Mouse (Mus musculus): ENCODE measurements around the gene Zfp524. TPM values are rescaled to one million over a fixed set of nuclear protein-coding genes. Genes with fewer than 3 reads are reported as not detected.
"Not testable (repeated sequence)": the region's sequence is repeated elsewhere in the genome, so short reads cannot be mapped to it uniquely, and the experiment has no call there.

The Zfp524 gene
- total RNA-seq, 2 experiments from 2014 or later: 6.5 to 8.1 TPM

GRCm38 (mm10) chr7:5016057-5016456, 1.8 kb downstream of the Zfp524 start:
- DNase-seq: no peak

- DNase-seq: no peak
Observed at GRCm38 (mm10) chr7:5016920-5017319, 2.7 kb downstream of the Zfp524 start.

- DNase-seq: no peak
Observed at GRCm38 (mm10) chr7:5017352-5017751, 3.1 kb downstream of the Zfp524 start.

GRCm38 (mm10) chr7:5017931-5018330, 3.7 kb downstream of the Zfp524 start:
- no peak for DNase-seq

GRCm38 (mm10) chr7:5019576-5019975, 5.4 kb downstream of the Zfp524 start:
- DNase-seq: not testable (repeated sequence)

- DNase-seq: peak; percentile 99
Observed at GRCm38 (mm10) chr7:5020000-5020681, 5.9 kb downstream of the Zfp524 start, which contains the start of the genes Zfp865 and Ccdc106. Gene Zfp865, plus strand, starts transcription at chr7:5020376. Gene Ccdc106, plus strand, starts transcription at chr7:5020553.

DNA sequence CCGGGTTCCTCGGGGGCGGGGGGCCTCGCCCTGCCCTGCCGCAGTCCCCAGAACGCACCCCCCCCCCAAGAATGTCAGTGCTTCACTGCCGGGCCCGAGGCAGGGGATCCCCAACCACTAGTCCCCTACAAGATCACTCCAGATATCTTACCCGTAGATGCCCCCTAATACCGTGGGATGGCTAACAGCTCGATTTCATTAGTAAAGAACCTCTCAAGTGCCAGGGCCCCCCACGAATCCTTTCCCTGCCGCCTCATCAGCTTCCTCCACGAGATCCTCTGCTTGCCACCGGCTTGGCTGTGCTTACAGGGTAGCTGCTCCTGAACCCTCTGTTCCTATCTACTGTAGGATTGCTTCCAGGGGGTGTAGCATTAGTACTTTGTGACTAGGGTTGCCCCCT, 6.5 kb downstream of the Zfp524 start:
- DNase-seq: no peak

DNA sequence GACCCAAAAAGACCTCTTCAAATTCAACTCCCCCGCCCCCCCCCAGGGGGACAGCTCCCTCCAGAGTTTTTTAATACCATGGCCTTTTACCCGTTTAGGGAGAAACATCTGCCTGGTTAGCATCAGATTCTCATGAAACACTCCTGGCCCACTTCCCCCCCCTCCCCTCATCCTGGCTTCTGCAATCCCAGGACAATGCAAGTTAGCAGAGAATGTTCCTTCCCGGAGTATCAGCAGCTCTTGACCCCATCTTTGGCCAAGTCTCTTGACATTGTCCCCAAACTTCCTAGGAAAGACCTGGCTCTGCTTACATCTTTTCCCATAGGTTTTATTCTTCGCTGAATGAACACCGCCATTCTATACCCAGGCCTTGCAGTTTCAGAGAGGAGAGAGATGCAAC, 7.0 kb downstream of the Zfp524 start:
- DNase-seq: no peak

- DNase-seq: no peak
Observed at GRCm38 (mm10) chr7:5029543-5029942, 15.3 kb downstream of the Zfp524 start.

GRCm38 (mm10) chr7:5029946-5030345, 15.7 kb downstream of the Zfp524 start:
- no peak for DNase-seq

DNA sequence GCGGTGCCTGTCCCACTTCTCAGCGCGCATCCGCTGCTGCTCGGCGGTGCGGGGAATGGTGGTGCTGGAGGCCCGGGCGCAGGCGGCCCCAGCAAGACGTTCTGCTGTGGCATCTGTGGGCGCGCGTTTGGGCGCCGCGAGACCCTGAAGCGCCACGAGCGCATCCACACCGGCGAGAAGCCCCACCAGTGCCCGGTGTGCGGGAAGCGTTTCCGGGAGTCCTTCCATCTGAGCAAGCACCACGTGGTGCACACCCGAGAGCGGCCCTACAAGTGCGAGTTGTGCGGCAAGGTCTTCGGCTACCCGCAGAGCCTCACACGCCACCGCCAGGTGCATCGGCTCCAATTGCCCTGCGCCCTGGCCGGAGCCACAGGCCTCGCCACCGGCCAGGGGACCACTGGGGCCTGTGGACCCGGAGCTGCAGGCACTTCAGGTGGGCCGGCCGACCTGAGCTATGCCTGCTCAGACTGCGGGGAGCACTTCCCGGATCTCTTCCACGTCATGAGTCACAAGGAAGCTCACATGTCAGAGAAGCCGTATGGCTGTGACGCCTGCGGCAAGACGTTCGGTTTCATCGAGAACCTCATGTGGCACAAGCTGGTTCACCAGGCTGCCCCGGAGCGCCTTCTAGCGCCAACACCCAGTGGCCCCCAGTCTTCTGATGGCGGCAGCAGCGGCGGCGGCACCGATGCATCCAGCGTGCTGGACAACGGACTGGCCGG, 16.5 kb downstream of the Zfp524 start:
- no peak for DNase-seq

DNA sequence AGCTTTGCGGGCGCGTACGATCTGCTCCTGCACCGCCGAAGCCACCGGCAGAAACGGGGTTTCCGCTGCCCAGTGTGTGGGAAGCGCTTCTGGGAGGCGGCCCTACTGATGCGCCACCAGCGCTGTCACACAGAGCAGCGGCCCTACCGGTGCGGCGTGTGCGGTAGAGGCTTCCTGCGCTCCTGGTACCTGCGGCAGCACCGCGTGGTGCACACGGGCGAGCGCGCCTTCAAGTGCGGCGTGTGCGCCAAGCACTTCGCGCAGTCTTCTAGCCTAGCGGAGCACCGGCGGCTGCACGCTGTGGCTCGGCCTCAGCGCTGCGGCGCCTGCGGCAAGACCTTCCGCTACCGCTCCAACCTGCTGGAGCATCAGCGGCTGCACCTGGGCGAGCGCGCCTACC, 17.3 kb downstream of the Zfp524 start:
- no peak for DNase-seq

GRCm38 (mm10) chr7:5033818-5034217, 19.6 kb downstream of the Zfp524 start, which contains the start of gene 4632433K11Rik:
Gene 4632433K11Rik, plus strand, starts transcription at chr7:5034118.
- DNase-seq: no peak

- no peak for DNase-seq
Observed at GRCm38 (mm10) chr7:5035628-5036027, 21.4 kb downstream of the Zfp524 start.

DNA sequence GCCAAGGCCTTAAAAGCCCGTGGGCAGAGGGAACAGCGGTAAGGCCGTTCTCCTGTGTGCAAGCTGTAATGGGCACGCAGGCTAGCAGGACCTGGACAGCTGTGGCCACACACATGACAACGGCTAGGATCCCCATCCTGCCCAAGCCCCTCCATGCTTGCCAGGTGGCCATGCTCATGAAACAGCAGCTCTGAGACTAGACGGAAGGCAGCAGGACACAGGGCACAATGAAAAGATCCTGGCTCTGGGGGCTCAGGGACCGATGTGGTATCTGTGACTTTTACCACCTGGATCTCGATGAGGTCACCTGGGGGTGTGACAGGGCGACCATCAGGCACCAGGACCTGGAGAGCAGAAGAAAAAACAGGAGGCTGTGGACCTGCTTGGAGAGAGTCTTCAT, 21.9 kb downstream of the Zfp524 start:
- no peak for DNase-seq

DNA sequence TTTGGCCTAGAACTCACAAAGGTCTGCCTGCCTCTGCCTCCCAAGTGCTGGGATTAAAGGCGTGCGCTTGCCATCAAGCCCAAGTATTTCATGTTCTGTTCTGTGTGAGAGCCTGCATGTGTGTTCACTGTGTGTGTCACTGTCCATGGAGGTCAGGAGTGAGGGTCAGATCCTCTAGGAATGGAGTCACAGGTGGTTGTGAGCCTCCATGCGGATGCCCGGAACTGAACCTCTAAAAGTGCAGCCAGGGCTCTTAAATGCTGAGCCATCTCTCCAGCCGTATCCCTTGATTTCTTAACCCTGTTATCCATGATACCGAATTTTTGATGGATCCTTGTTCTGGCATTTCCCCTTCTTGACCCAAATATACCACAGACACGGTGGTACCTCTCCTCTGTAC, 22.8 kb downstream of the Zfp524 start:
- no peak for DNase-seq

DNA sequence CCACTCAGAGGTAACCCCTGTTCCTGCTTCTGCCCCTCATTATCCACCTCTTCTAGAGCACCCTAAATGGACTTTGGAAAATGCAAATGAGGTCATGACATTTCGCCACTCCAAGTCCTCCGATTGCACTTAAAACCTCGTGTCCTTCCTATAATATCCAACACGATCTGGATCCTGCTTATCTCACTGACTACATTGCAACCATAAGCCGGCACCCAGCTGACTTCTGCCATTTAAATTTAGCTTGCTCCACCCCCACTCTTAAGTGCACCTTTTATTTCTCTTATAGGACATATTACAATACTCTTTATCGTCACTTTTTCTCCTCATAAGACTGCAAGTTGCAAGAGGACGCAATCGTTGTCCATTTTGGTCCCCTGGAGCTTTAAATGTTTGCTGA, 23.3 kb downstream of the Zfp524 start:
- DNase-seq: no peak

DNA sequence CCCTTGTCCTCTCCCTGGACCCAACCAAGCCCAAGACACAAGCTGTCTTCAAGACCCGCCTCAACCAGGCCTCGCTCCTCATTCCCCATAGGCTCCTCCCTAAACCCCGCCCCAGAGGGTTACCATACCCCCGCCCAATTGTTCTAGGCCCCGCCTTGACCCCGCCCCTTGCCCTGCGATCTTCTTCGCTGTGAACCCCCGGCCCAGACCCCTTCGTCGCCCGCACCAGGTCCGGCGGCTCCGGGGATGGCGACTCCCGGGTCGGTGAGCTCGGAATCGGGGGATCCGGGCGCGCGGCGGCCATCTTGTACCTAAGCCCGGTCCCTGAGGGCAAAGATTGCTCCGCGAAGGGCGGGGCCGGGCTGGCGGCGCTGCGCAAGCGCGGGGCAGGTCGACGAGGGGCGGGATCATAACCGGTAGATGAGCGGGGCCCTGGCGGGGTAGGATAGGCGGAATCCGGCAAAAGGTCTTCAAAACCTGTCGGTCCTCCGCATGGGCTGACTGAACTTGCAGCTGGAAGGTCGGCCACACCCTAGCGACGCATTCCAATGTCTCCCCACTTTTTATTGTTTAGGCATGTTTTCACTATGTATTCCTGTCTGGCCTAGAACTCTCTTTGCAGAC, 24.0 kb downstream of the Zfp524 start, which contains the start of gene Zfp784:
Gene Zfp784 (minus strand): TSS at position 338 of the 624 bp plus-strand sequence.
- DNase-seq: peak; percentile 94

GRCm38 (mm10) chr7:5038940-5039339, 24.7 kb downstream of the Zfp524 start:
- DNase-seq: no peak

GRCm38 (mm10) chr7:5044981-5045380, 30.8 kb downstream of the Zfp524 start:
- DNase-seq: no peak

GRCm38 (mm10) chr7:5046112-5046511, 31.9 kb downstream of the Zfp524 start:
- DNase-seq: no peak

- DNase-seq: no peak
Observed at GRCm38 (mm10) chr7:5047313-5047712, 33.1 kb downstream of the Zfp524 start.

All from layer of hippocampus, postnatal 36 days (tissue).